Mouse (Mus musculus) kidney, adult 2 months (tissue): ENCODE data around the gene Dusp15.

ENCODE experiments used
- CTCF ChIP-seq: fragments of 200-500 bp; conservative IDR thresholded peaks from 2 replicates; pipeline ENCODE4 v1.5.1; 2011; ENCODE audit warnings: low read depth, mild to moderate bottlenecking, control low read depth, low read length, moderate library complexity, mixed read lengths; ENCODE audit not compliant: insufficient read depth, insufficient read length
- POLR2A ChIP-seq: fragments of 200-500 bp; IDR thresholded peaks from one replicate; pipeline ENCODE4 v1.6.1; 2011; ENCODE audit warnings: low read depth, low read length, control low read depth

GRCm38 (mm10) chr2:152951065-152951849, at the start of gene Dusp15:
- TF ChIP-seq POLR2A (no peak), CTCF (no peak)
